Mouse (Mus musculus): ENCODE data around the gene Sp7.

DNA sequence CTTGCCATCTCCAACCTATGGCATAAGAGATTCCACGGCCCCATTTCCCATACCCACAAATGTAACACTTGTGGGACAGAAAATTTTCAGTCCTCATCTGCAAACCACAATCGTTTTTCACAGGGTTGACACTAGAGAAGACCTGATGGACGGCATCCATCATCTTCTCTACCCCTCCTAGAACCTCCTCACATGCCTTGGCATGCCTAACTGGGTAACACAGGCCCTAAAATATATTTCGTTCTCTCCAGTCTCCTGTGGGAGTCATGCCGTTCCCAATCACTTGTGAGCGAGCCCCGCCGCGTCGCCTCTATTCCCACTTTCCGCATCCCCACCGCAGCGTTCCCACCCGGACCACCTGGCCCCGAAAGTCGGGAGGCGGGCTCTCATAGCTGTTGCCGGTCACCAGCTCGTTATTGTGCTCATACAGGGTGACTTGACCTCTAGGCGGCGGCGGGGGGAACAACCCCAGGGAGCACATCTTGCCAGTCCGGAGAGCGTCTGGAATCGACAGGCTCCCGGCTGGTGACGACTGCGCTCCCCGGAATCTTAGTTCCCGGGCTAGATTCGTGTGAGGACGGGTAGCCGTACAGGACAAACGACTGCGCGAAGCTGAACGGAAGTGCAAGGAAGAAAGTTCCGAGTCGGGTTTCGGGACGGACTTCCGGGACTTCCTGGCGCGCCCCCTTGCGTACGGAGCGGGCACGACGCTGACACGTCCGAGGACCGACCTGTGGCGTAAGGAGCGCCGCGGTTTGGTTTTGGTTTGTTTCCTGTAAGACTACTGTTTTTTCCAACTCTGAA, 16.6 kb downstream of the Sp7 start, which contains the start of gene Aaas:
- TF ChIP-seq ZNF384 (IDR thresholded peaks at IDR 0.05; ENCODE audit: low read depth, low read length), result no peak; the same call in 1 of the 2 replicates
- TF ChIP-seq HCFC1 (IDR thresholded peaks at IDR 0.05; ENCODE audit: borderline replicate concordance, insufficient read depth, low read length), result peak; percentile 89
- TF ChIP-seq ZC3H11A (IDR thresholded peaks at IDR 0.05; ENCODE audit: borderline replicate concordance, low read depth, low read length), result no peak
- no peak for TF ChIP-seq CHD2 (IDR thresholded peaks at IDR 0.05; ENCODE audit: low read depth, low read length)
